In genomic region chr2:28976635-28977034, GRCm38 (mm10) we compare ENCODE assay signal across 9 mouse cellular contexts.
DNase-seq lines count a peak whose midpoint lies in the region; TF ChIP-seq lines count a peak whose summit lies in the region.
"Had no signal": no experiment of that assay in that cellular context is flagged by ENCODE, and none has a peak within 500 bp of the region (broad histone marks: within the 10 kb centered on the region; RNA-seq: fewer than 3 reads in every experiment).

No protein-coding gene starts in this region.

- peak; percentile 92 for TF ChIP-seq CTCF in lung, adult 2 months (IDR thresholded peaks at IDR 0.05; ENCODE audit: insufficient read depth, low read length)

- WGBS in lung, adult 2 months, result 8% methylated on average over 7 of the region's 7 CpGs

- H3K4me1 ChIP-seq in lung, adult 2 months (ENCODE audit: control insufficient read depth, insufficient read depth, low read length), result no peaks in the 10 kb centered on the region

- H3K4me3 ChIP-seq in lung, adult 2 months (replicated peaks; ENCODE audit: extremely low read depth, low read depth, low read length), result no peak overlapping the region
- H3K4me3 ChIP-seq: embryonic facial prominence, embryonic 15.5 days had no signal

- DNase-seq in B cell, adult 2 months, result peak; percentile 62 to 66
- DNase-seq in adrenal gland, adult 8-10 months, result peak; percentile 29
- DNase-seq in embryo, embryonic 11 days, result peak; percentile 89
- peak; percentile 64 to 78 for DNase-seq in gastrocnemius, postnatal 4 days (ENCODE audit: low spot score in 2 of 2)
- peak; percentile 53 to 86 for DNase-seq in kidney, postnatal 36 days
- DNase-seq in lung, adult 2 months, result peak; percentile 51
- peak; percentile 42 for DNase-seq in ovary, postnatal 10 days (ENCODE audit: low spot score)
- peak; percentile 12 to 17 for DNase-seq in thymus, adult 18-20 months

- TF ChIP-seq POLR2A in lung, adult 2 months (IDR thresholded peaks at IDR 0.05; ENCODE audit: borderline replicate concordance, extremely low read depth, low read depth, low read length), result no peak

Comparison
In these comparisons a context has a peak if more than half of its experiments do, and no peak if none do; other contexts are left out.
1. DNase-seq: peak in every context shown above with its lines; median percentile 89 in embryo, embryonic 11 days; 71 in gastrocnemius, postnatal 4 days; 70 in kidney, postnatal 36 days; 64 in B cell, adult 2 months; 51 in lung, adult 2 months; 42 in ovary, postnatal 10 days; 29 in adrenal gland, adult 8-10 months; 14 in thymus, adult 18-20 months.